Mouse (Mus musculus) kidney, postnatal 14 days (tissue): ENCODE data around the gene Twist1.

Experiments used
- DNase-seq: peaks from one replicate; pipeline ENCODE4 v3.0.0; 2022; ENCODE audit warnings: mixed read lengths

Gene Twist1

GRCm38 (mm10) chr12:33957400-33958240 lies at the start of gene Twist1:
TSS of gene Twist1 (plus strand) at chr12:33957671.
- DNase-seq: peak; percentile 60

GRCm38 (mm10) chr12:33926751-33927150 lies 30.7 kb upstream of the Twist1 start:
- DNase-seq: no peak

GRCm38 (mm10) chr12:33927334-33928098 lies 30.0 kb upstream of the Twist1 start:
- no peak for DNase-seq

GRCm38 (mm10) chr12:33928331-33929192 lies 28.9 kb upstream of the Twist1 start, which contains the start of gene Ferd3l:
TSS of gene Ferd3l (plus strand) at chr12:33928425.
- DNase-seq: no peak

GRCm38 (mm10) chr12:33952843-33953242 lies 4.6 kb upstream of the Twist1 start:
- no peak for DNase-seq

- no peak for DNase-seq
Measured at GRCm38 (mm10) chr12:33954931-33955565, 2.4 kb upstream of the Twist1 start.

GRCm38 (mm10) chr12:33955606-33956295 lies 1.7 kb upstream of the Twist1 start:
- DNase-seq: peak; percentile 23

GRCm38 (mm10) chr12:33956576-33957399 lies 683 bp upstream of the Twist1 start:
- DNase-seq: no peak

- DNase-seq: peak; percentile 24
Measured at GRCm38 (mm10) chr12:33958241-33959194, 1.0 kb downstream of the Twist1 start.

GRCm38 (mm10) chr12:33959206-33959605 lies 1.7 kb downstream of the Twist1 start:
- DNase-seq: no peak

GRCm38 (mm10) chr12:33959846-33960245 lies 2.4 kb downstream of the Twist1 start:
- no peak for DNase-seq

GRCm38 (mm10) chr12:33961013-33961412 lies 3.5 kb downstream of the Twist1 start:
- no peak for DNase-seq

- DNase-seq: no peak
Measured at GRCm38 (mm10) chr12:33962118-33962772, 4.8 kb downstream of the Twist1 start.

GRCm38 (mm10) chr12:33962773-33963130 lies 5.3 kb downstream of the Twist1 start:
- DNase-seq: no peak

- DNase-seq: no peak
Measured at GRCm38 (mm10) chr12:33963671-33964369, 6.3 kb downstream of the Twist1 start.

GRCm38 (mm10) chr12:33964427-33964826 lies 7.0 kb downstream of the Twist1 start:
- no peak for DNase-seq

GRCm38 (mm10) chr12:33965661-33966360 lies 8.3 kb downstream of the Twist1 start:
- no peak for DNase-seq
